Mouse (Mus musculus) stomach, postnatal 0 days (tissue): Measurements from ENCODE around the gene Slco3a1.

ENCODE experiments used
- CTCF ChIP-seq: IDR thresholded peaks from 2 replicates; pipeline ENCODE4 v1.5.1; 2016; ENCODE audit warnings: antibody characterized with exemption, low read depth, mild to moderate bottlenecking, moderate library complexity
- EP300 ChIP-seq: optimal IDR thresholded peaks from 2 replicates; pipeline ENCODE3; 2016; ENCODE audit warnings: antibody characterized with exemption

DNA sequence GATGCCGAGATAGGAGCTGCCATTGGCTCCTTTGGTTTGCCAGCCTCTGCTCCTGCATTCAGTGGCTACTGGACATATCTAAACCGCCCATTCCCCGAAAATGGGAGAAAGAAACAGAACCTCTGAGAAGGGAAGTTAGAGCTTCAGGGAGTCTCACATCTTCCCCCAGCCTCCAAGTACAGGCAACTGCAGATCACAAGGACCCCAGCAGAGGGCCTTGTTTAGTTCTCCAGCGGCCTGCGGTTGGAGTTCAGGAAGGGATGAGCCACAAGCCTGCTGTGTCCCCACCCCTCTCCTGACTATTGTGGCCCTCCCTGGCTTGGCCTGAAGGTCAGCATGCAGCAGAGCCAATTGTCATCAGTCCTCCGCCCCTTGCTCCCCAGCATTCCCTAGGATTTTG is 836 bp upstream of the Slco3a1 start:
- TF ChIP-seq CTCF, result peak; percentile 75
- no peak for TF ChIP-seq EP300
